Mouse (Mus musculus): Measurements from ENCODE around the gene Ehbp1. TPM values are rescaled to one million over a fixed set of nuclear protein-coding genes. Genes with fewer than 3 reads are reported as not detected.
A peak's percentile ranks its signal among the peaks of the same experiment; 100 is the strongest.

The Ehbp1 gene
- polyA plus RNA-seq, 1 experiment from 2014 or later = 18.8 TPM

GRCm38 (mm10) chr11:22273378-22273777, 68.7 kb downstream of the Ehbp1 start:
- Histone ChIP-seq H3K36me3 (peaks cover 16% of the 10 kb centered on the region), H3K4me3 (no peak overlapping the region), H3K27ac (replicated peaks) (no peak overlapping the region), H3K9ac (no peak overlapping the region), H3K4me2 (no peak overlapping the region), H3K4me1 (replicated peaks) (0 out of 2 replicates have a peak, but pooled peaks cover 9% of the 10 kb centered on the region), H3K27me3 (no peaks in the 10 kb centered on the region), H3K9me3 (no peaks in the 10 kb centered on the region)
- no peak for ATAC-seq (ENCODE audit: low FRiP score, low read depth)
- 92% methylated on average over 7 of the region's 7 CpGs for WGBS

DNA sequence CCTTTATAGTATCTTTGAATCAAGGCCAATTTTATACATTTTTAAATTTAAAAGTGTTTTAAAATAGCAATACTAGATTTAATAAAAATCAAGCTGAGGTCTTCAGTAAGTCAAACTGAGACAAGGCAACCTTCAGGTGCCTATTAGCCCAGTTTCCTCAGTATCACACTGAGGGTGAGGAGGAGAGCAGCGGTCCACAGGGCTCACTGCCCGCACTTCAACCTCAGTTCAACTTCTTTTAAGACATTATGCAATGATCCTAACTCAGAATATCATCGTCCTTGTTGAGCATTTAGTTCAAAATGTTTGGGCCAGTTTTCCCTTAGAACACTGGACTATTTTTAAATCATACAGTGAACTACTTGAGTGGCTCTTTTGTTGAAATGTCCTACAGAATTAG, 70.2 kb downstream of the Ehbp1 start:
- ATAC-seq (ENCODE audit: low FRiP score, low read depth) = no peak
- WGBS = 89% methylated on average over 3 of the region's 3 CpGs

DNA sequence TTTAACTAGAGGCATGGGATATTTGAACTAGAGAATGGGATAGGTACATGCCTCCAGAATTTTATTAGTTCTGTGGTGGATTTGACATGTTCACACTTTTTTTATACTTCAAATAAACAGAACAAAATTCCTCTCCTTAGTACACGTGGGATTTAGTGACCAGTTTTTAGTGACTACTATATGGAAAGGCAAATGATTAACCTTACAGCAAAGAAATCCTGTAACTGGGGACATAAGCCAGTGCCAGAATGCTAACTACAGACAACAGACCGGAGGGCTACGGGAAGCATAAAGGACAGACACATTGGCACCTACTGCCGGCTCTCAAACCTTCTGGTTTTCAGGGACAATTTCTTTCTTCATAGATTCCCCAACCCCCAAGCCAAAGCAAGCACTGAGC, 72.4 kb downstream of the Ehbp1 start:
- no peaks in the 10 kb centered on the region for H3K27me3 ChIP-seq
- WGBS = 83% methylated on average over 4 of the region's 4 CpGs
- H3K4me2 ChIP-seq = no peak overlapping the region
- no peaks in the 10 kb centered on the region for H3K36me3 ChIP-seq
- no peaks in the 10 kb centered on the region for H3K9me3 ChIP-seq
- no peak overlapping the region for H3K4me3 ChIP-seq
- 0 out of 2 replicates have a peak, but pooled peaks cover 9% of the 10 kb centered on the region for H3K4me1 ChIP-seq (replicated peaks)
- no peak for ATAC-seq (ENCODE audit: low FRiP score, low read depth)
- no peak overlapping the region for H3K27ac ChIP-seq (replicated peaks)
- H3K9ac ChIP-seq = no peak overlapping the region

More for the DNA sequence above, 70.2 kb downstream of the Ehbp1 start:
- no peak overlapping the region for H3K4me3 ChIP-seq
- peaks cover 12% of the 10 kb centered on the region for H3K36me3 ChIP-seq
- H3K27me3 ChIP-seq = no peaks in the 10 kb centered on the region
- H3K27ac ChIP-seq (replicated peaks) = no peak overlapping the region
- H3K4me1 ChIP-seq (replicated peaks) = 0 out of 2 replicates have a peak, but pooled peaks cover 9% of the 10 kb centered on the region
- no peak overlapping the region for H3K4me2 ChIP-seq
- H3K9me3 ChIP-seq = no peaks in the 10 kb centered on the region
- H3K9ac ChIP-seq = no peak overlapping the region

GRCm38 (mm10) chr11:22269173-22269572, 72.9 kb downstream of the Ehbp1 start:
- H3K9me3 ChIP-seq = no peaks in the 10 kb centered on the region
- no peak for ATAC-seq (ENCODE audit: low FRiP score, low read depth)

GRCm38 (mm10) chr11:22267014-22267413, 75.1 kb downstream of the Ehbp1 start:
- Histone ChIP-seq H3K36me3 (no peaks in the 10 kb centered on the region), H3K27me3 (no peaks in the 10 kb centered on the region), H3K27ac (replicated peaks) (no peak overlapping the region), H3K4me2 (no peak overlapping the region), H3K4me1 (replicated peaks) (0 out of 2 replicates have a peak, but pooled peaks cover 9% of the 10 kb centered on the region), H3K4me3 (no peak overlapping the region), H3K9ac (no peak overlapping the region), H3K9me3 (no peaks in the 10 kb centered on the region)
- no peak for ATAC-seq (ENCODE audit: low FRiP score, low read depth)

More at GRCm38 (mm10) chr11:22269173-22269572, 72.9 kb downstream of the Ehbp1 start:
- no peak overlapping the region for H3K4me3 ChIP-seq
- H3K9ac ChIP-seq = no peak overlapping the region
- H3K27me3 ChIP-seq = no peaks in the 10 kb centered on the region
- no peak overlapping the region for H3K4me2 ChIP-seq
- H3K27ac ChIP-seq (replicated peaks) = no peak overlapping the region
- 0 out of 2 replicates have a peak, but pooled peaks cover 9% of the 10 kb centered on the region for H3K4me1 ChIP-seq (replicated peaks)
- 84% methylated on average over 3 of the region's 3 CpGs for WGBS
- H3K36me3 ChIP-seq = no peaks in the 10 kb centered on the region

- no peak for ATAC-seq (ENCODE audit: low FRiP score, low read depth)
- 97% methylated on average over 1 of the region's 1 CpGs for WGBS
- H3K9me3 ChIP-seq = no peaks in the 10 kb centered on the region
- H3K4me2 ChIP-seq = no peak overlapping the region
- H3K36me3 ChIP-seq = no peaks in the 10 kb centered on the region
- H3K27me3 ChIP-seq = no peaks in the 10 kb centered on the region
- no peaks in the 10 kb centered on the region for H3K4me1 ChIP-seq (replicated peaks)
- H3K4me3 ChIP-seq = no peak overlapping the region
- no peak overlapping the region for H3K27ac ChIP-seq (replicated peaks)
- no peak overlapping the region for H3K9ac ChIP-seq
Observed at GRCm38 (mm10) chr11:22255418-22255817, 86.7 kb downstream of the Ehbp1 start.

DNA sequence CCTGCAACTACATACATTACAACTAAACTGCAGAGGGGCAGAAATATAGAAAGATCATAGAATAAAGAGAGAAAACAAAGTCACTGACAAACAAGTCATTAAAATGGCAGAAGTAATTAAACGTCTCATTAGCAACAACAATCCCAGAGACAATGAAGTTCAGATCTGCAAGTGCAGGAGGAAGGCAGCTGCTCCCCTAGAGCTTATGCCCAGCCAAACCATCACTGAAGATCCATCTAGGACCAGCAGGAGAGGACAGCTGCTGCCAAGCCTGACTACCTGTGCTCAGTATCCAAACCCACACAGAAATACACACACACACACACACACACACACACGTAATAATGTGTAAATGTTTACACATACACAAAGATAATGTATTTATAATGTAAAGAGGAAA, 92.7 kb downstream of the Ehbp1 start:
- 72% methylated on average over 2 of the region's 2 CpGs for WGBS
- ATAC-seq (ENCODE audit: low FRiP score, low read depth) = no peak
- no peaks in the 10 kb centered on the region for H3K27me3 ChIP-seq
- no peaks in the 10 kb centered on the region for H3K9me3 ChIP-seq
- no peaks in the 10 kb centered on the region for H3K4me1 ChIP-seq (replicated peaks)
- H3K27ac ChIP-seq (replicated peaks) = no peak overlapping the region
- H3K4me2 ChIP-seq = no peak overlapping the region
- no peak overlapping the region for H3K9ac ChIP-seq
- no peak overlapping the region for H3K4me3 ChIP-seq
- H3K36me3 ChIP-seq = no peaks in the 10 kb centered on the region

- Histone ChIP-seq H3K4me2 (no peak overlapping the region), H3K4me3 (no peak overlapping the region), H3K36me3 (no peaks in the 10 kb centered on the region), H3K27ac (replicated peaks) (no peak overlapping the region), H3K4me1 (replicated peaks) (no peaks in the 10 kb centered on the region), H3K27me3 (no peaks in the 10 kb centered on the region), H3K9ac (no peak overlapping the region), H3K9me3 (no peaks in the 10 kb centered on the region)
- ATAC-seq (ENCODE audit: low FRiP score, low read depth) = no peak
- WGBS = 89% methylated on average over 4 of the region's 4 CpGs
Observed at GRCm38 (mm10) chr11:22247736-22248135, 94.4 kb downstream of the Ehbp1 start.

- Histone ChIP-seq H3K36me3 (no peaks in the 10 kb centered on the region), H3K9me3 (no peaks in the 10 kb centered on the region), H3K9ac (no peak overlapping the region), H3K27me3 (no peaks in the 10 kb centered on the region), H3K27ac (replicated peaks) (no peak overlapping the region), H3K4me3 (no peak overlapping the region), H3K4me1 (replicated peaks) (no peaks in the 10 kb centered on the region), H3K4me2 (no peak overlapping the region)
- ATAC-seq (ENCODE audit: low FRiP score, low read depth) = no peak
Observed at GRCm38 (mm10) chr11:22247069-22247468, 95.0 kb downstream of the Ehbp1 start.

DNA sequence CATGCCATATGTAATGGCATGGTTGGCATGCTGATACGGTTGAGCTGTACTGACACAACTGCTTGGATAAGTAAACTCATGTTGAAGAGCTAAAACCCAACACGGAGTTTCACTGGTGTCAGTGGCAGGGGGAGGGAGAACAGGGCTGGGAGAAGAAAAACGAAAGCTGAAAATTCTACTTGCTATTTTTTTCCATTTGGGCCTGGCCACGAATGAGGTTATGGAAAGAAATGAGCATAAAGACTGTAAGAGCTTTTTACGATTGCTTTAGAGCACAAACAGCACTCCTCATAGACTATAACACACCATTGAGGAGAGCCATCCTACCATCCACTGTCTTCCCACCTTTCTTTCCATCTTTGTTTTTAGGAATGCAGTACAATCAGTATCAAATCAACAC, 106.5 kb downstream of the Ehbp1 start:
- no peaks in the 10 kb centered on the region for H3K36me3 ChIP-seq
- WGBS = 92% methylated on average over 5 of the region's 5 CpGs

DNA sequence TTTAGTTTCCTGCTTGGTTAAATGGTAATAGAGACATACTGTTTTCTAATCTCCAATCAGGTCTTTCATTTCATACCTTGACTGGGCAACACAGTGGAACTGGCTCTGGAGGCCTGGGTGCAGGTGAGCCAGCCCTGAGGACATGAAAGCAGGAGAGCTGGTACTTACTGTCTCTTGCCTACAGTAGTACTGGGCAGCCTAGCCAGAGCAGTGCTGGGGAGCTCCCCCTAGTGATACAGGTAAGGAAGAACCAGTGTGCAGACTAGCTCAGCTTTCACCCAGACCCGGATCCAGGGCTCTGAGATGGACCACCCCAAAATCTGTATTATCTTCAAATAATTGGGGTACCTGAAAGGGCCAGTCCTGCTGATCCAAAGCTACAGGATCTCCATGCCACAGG, 107.4 kb downstream of the Ehbp1 start:
- 69% methylated on average over 1 of the region's 1 CpGs for WGBS
- ATAC-seq (ENCODE audit: low FRiP score, low read depth) = peak; percentile 31; the same call in 1 of the 2 replicates
- Histone ChIP-seq H3K27ac (replicated peaks) (no peak overlapping the region), H3K9me3 (no peaks in the 10 kb centered on the region), H3K4me3 (no peak overlapping the region), H3K4me2 (no peak overlapping the region), H3K9ac (no peak overlapping the region), H3K36me3 (no peaks in the 10 kb centered on the region), H3K4me1 (replicated peaks) (no peaks in the 10 kb centered on the region), H3K27me3 (no peaks in the 10 kb centered on the region)

More for the DNA sequence above, 106.5 kb downstream of the Ehbp1 start:
- no peak overlapping the region for H3K9ac ChIP-seq
- H3K27ac ChIP-seq (replicated peaks) = no peak overlapping the region
- H3K4me3 ChIP-seq = no peak overlapping the region
- no peaks in the 10 kb centered on the region for H3K4me1 ChIP-seq (replicated peaks)
- H3K9me3 ChIP-seq = no peaks in the 10 kb centered on the region
- H3K27me3 ChIP-seq = no peaks in the 10 kb centered on the region
- H3K4me2 ChIP-seq = no peak overlapping the region
- ATAC-seq (ENCODE audit: low FRiP score, low read depth) = no peak

- Histone ChIP-seq H3K36me3 (no peaks in the 10 kb centered on the region), H3K4me3 (no peak overlapping the region), H3K4me2 (no peak overlapping the region), H3K9me3 (no peaks in the 10 kb centered on the region), H3K9ac (no peak overlapping the region), H3K4me1 (replicated peaks) (no peaks in the 10 kb centered on the region), H3K27ac (replicated peaks) (no peak overlapping the region), H3K27me3 (no peaks in the 10 kb centered on the region)
- WGBS = 73% methylated on average over 6 of the region's 6 CpGs
- no peak for ATAC-seq (ENCODE audit: low FRiP score, low read depth)
Observed at GRCm38 (mm10) chr11:22230906-22231305, 111.2 kb downstream of the Ehbp1 start.

GRCm38 (mm10) chr11:22225619-22226018, 116.5 kb downstream of the Ehbp1 start:
- Histone ChIP-seq H3K4me1 (replicated peaks) (no peaks in the 10 kb centered on the region), H3K27ac (replicated peaks) (no peak overlapping the region), H3K27me3 (no peaks in the 10 kb centered on the region), H3K9ac (no peak overlapping the region), H3K4me2 (no peak overlapping the region), H3K4me3 (no peak overlapping the region), H3K36me3 (no peaks in the 10 kb centered on the region), H3K9me3 (no peaks in the 10 kb centered on the region)
- ATAC-seq (ENCODE audit: low FRiP score, low read depth) = no peak
- 51% methylated on average over 2 of the region's 2 CpGs for WGBS

Measured in hindbrain, embryonic 15.5 days (tissue).